Mouse (Mus musculus): Measurements from ENCODE around the gene Hivep3. TPM values are rescaled to one million over a fixed set of nuclear protein-coding genes. Genes with fewer than 3 reads are reported as not detected.

Gene Hivep3
- total and polyA plus RNA-seq, 3 experiments, result 14.4 to 32.3 (median 21.2) TPM

DNA sequence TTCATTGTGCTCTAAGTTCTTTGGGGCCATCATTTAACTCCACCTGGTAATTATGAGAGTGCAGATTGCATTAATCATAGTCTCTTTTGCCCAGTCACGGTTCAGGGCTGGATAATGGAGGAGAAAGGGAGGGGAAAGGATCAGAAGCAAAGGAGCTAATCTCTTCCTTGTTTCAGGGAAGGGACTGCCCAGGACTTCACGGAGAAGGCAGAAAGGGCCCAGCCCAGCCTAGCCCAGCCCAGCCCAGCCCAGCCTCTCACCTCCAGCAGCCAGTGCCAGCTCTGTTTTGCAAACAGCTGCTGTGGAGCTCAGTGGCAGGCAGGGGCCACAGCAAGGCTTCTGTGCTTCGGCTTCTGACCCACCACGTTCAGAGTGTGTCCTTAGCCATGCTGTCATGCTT, 180.6 kb downstream of the Hivep3 start:
- in situ Hi-C loops (cut with MboI; ENCODE audit: low pct_ligation_motif_present, low pct_unique_long_range_greater_than_20kb, low sequenced_read_pairs), result loop anchor here (10.0 kb wide), 1 partner anchor 211 kb away; no protein-coding TSS in a partner anchor
- no peak for TF ChIP-seq MEF2A (IDR thresholded peaks at IDR 0.05; ENCODE audit: borderline replicate concordance, low read depth, low read length)
- TF ChIP-seq ZMIZ1 (IDR thresholded peaks at IDR 0.05; ENCODE audit: low read depth, low read length), result no peak
- no peak for TF ChIP-seq NRF1 (IDR thresholded peaks at IDR 0.05; ENCODE audit: low read depth, low read length)
- TF ChIP-seq EP300 (IDR thresholded peaks at IDR 0.05; ENCODE audit: low read length), result no peak
- no peak for TF ChIP-seq SIN3A (IDR thresholded peaks at IDR 0.05; ENCODE audit: low read length)
- no peak for TF ChIP-seq KAT2A (IDR thresholded peaks at IDR 0.05; ENCODE audit: insufficient replicate concordance, low read length)
- no peak for TF ChIP-seq JUN (IDR thresholded peaks at IDR 0.05; ENCODE audit: insufficient read depth, low read depth, low read length)
- Histone ChIP-seq H3K4me2 (ENCODE audit: insufficient read depth, low read depth, poor library complexity, severe bottlenecking) (no peak overlapping the region), H3K79me2 (replicated peaks; ENCODE audit: control insufficient read depth, extremely low read depth, insufficient read depth, poor library complexity, severe bottlenecking) (no peaks in the 10 kb centered on the region), H3K4me1 (ENCODE audit: control insufficient read depth in 1 of 2, insufficient read depth in 2 of 2) (peaks cover 21 to 23% of the 10 kb centered on the region in 2 experiments), H3K4me3 (replicated peaks in 1 of 3; ENCODE audit: low read depth in 2 of 3, low read length in 2 of 3, poor library complexity in 1 of 3) (no peak overlapping the region), H3K27ac (ENCODE audit: insufficient read depth, low read depth) (no peak overlapping the region), H3K36me3 (replicated peaks in 1 of 2; ENCODE audit: control insufficient read depth in 1 of 2, insufficient read depth in 1 of 2, low read length in 1 of 2) (no peaks in the 10 kb centered on the region), H3K9me3 (replicated peaks; ENCODE audit: low read length) (no peaks in the 10 kb centered on the region), H3K27me3 (replicated peaks) (no peaks in the 10 kb centered on the region), H3K9ac (ENCODE audit: insufficient read depth, low read depth) (no peak overlapping the region)
- dilution Hi-C loops (cut with MboI; ENCODE audit: extremely low pct_ligation_motif_present, extremely low pct_unique_long_range_greater_than_20kb, low sequenced_read_pairs), result no loop called here
- DNase-seq (ENCODE audit: extremely low read depth), result no peak

GRCm38 (mm10) chr4:119915069-119915468, 181.5 kb downstream of the Hivep3 start:
- Histone ChIP-seq H3K27ac (ENCODE audit: insufficient read depth, low read depth) (no peak overlapping the region), H3K4me3 (replicated peaks in 1 of 3; ENCODE audit: low read depth in 2 of 3, low read length in 2 of 3, poor library complexity in 1 of 3) (no peak overlapping the region), H3K27me3 (replicated peaks) (no peaks in the 10 kb centered on the region), H3K79me2 (replicated peaks; ENCODE audit: control insufficient read depth, extremely low read depth, insufficient read depth, poor library complexity, severe bottlenecking) (no peaks in the 10 kb centered on the region), H3K4me2 (ENCODE audit: insufficient read depth, low read depth, poor library complexity, severe bottlenecking) (no peak overlapping the region), H3K9me3 (replicated peaks; ENCODE audit: low read length) (no peaks in the 10 kb centered on the region), H3K9ac (ENCODE audit: insufficient read depth, low read depth) (no peak overlapping the region), H3K36me3 (replicated peaks in 1 of 2; ENCODE audit: control insufficient read depth in 1 of 2, insufficient read depth in 1 of 2, low read length in 1 of 2) (no peaks in the 10 kb centered on the region), H3K4me1 (ENCODE audit: control insufficient read depth in 1 of 2, insufficient read depth in 2 of 2) (peaks cover 21 to 31% of the 10 kb centered on the region in 2 experiments)
- no peak for DNase-seq (ENCODE audit: extremely low read depth)
- no peak for TF ChIP-seq ETS1 (conservative IDR thresholded peaks at IDR 0.05; ENCODE audit: low read depth, low read length)
- TF ChIP-seq RCOR1 (conservative IDR thresholded peaks at IDR 0.05; ENCODE audit: low read depth, low read length), result no peak
- TF ChIP-seq NELFE (IDR thresholded peaks at IDR 0.05; ENCODE audit: low read depth, low read length), result no peak
- TF ChIP-seq EP300 (IDR thresholded peaks at IDR 0.05; ENCODE audit: low read length), result no peak
- no peak for TF ChIP-seq POLR2AphosphoS2 (IDR thresholded peaks at IDR 0.05; ENCODE audit: low read depth, low read length)
- TF ChIP-seq ELF1 (IDR thresholded peaks at IDR 0.05; ENCODE audit: low read depth, low read length), result no peak
- no peak for TF ChIP-seq ZKSCAN1 (IDR thresholded peaks at IDR 0.05; ENCODE audit: borderline replicate concordance, low read depth, low read length)
- TF ChIP-seq MEF2A (IDR thresholded peaks at IDR 0.05; ENCODE audit: borderline replicate concordance, low read depth, low read length), result no peak
- TF ChIP-seq PAX5 (IDR thresholded peaks at IDR 0.05; ENCODE audit: low read length), result no peak
- no peak for TF ChIP-seq CHD1 (IDR thresholded peaks at IDR 0.05; ENCODE audit: low read depth, low read length)
- no peak for TF ChIP-seq MAZ (IDR thresholded peaks at IDR 0.05; ENCODE audit: low read depth, low read length)
- no peak for TF ChIP-seq UBTF (IDR thresholded peaks at IDR 0.05; ENCODE audit: low read depth, low read length)
- TF ChIP-seq MAX (IDR thresholded peaks at IDR 0.05; ENCODE audit: low read length), result no peak
- TF ChIP-seq SMC3 (IDR thresholded peaks at IDR 0.05; ENCODE audit: low read depth, low read length), result no peak
- TF ChIP-seq E2F4 (IDR thresholded peaks at IDR 0.05; ENCODE audit: insufficient replicate concordance, low read depth, low read length), result no peak
- TF ChIP-seq MAFK (IDR thresholded peaks at IDR 0.05; ENCODE audit: insufficient replicate concordance, low read length), result no peak
- TF ChIP-seq USF1 (IDR thresholded peaks at IDR 0.05; ENCODE audit: low read depth, low read length), result no peak
- dilution Hi-C loops (cut with MboI; ENCODE audit: extremely low pct_ligation_motif_present, extremely low pct_unique_long_range_greater_than_20kb, low sequenced_read_pairs) (no loop called here), in situ Hi-C loops (cut with MboI; ENCODE audit: low pct_ligation_motif_present, low pct_unique_long_range_greater_than_20kb, low sequenced_read_pairs) (loop anchor here (10.0 kb wide), 1 partner anchor 210 kb away; no protein-coding TSS in a partner anchor)
